Mouse (Mus musculus) intestine, postnatal 0 days (tissue): Measurements from ENCODE around the gene Rab11fip2. TPM values are rescaled to one million over a fixed set of nuclear protein-coding genes. Genes with fewer than 3 reads are reported as not detected.

Experiments
- ATAC-seq: fragments of 200-750 bp; cut with Nextera tagmentation; 2 replicates; pipeline ENCODE4 v1.8.0; 2017; ENCODE audit warnings: mild to moderate bottlenecking, moderate TSS enrichment, moderate library complexity
- H3K27ac ChIP-seq: fragments of 300-500 bp; sonication (generic); 2 replicates; pipeline ENCODE4 v1.5.1; 2014; ENCODE audit warnings: mild to moderate bottlenecking, low read depth, low read length, moderate library complexity
- H3K27me3 ChIP-seq: fragments of 300-500 bp; sonication (generic); replicated peaks from 2 replicates; pipeline ENCODE4 v1.6.1; 2014; ENCODE audit warnings: low read length, mixed read lengths; ENCODE audit not compliant: control insufficient read depth, insufficient read depth
- H3K36me3 ChIP-seq: fragments of 300-500 bp; sonication (generic); 2 replicates; pipeline ENCODE4 v1.6.1; 2014; ENCODE audit warnings: mild to moderate bottlenecking, moderate library complexity; ENCODE audit not compliant: control insufficient read depth, insufficient read depth
- H3K4me1 ChIP-seq: fragments of 300-500 bp; sonication (generic); replicated peaks from 2 replicates; pipeline ENCODE4 v1.6.1; 2014; ENCODE audit warnings: antibody characterized with exemption, low read length, mixed read lengths; ENCODE audit not compliant: control insufficient read depth, insufficient read depth
- H3K4me2 ChIP-seq: fragments of 300-500 bp; sonication (generic); replicated peaks from 2 replicates; pipeline ENCODE4 v1.6.1; 2014; ENCODE audit warnings: low read depth, mild to moderate bottlenecking, moderate library complexity
- H3K4me3 ChIP-seq: fragments of 300-500 bp; sonication (generic); 2 replicates; pipeline ENCODE4 v1.5.1; 2014; ENCODE audit warnings: low read depth, low read length
- H3K9ac ChIP-seq: fragments of 300-500 bp; sonication (generic); 2 replicates; pipeline ENCODE4 v1.6.1; 2014; ENCODE audit warnings: mild to moderate bottlenecking, low read depth, low read length
- H3K9me3 ChIP-seq: fragments of 300-500 bp; sonication (generic); 2 replicates; pipeline ENCODE4 v1.6.1; 2016; ENCODE audit warnings: mixed run types; ENCODE audit not compliant: control insufficient read depth
- CTCF ChIP-seq: sonication (generic); IDR thresholded peaks from 2 replicates; pipeline ENCODE4 v1.5.1; 2016; ENCODE audit warnings: low read depth, mild to moderate bottlenecking, control low read depth, antibody characterized with exemption, moderate library complexity
- WGBS: fragments of 180-500 bp; shearing (Covaris S2); extraction: QIAGEN DNeasy Blood & Tissue Kit; methylation state at CpG from one replicate; pipeline ENCODE4 v1.1.7; 2014; 5-methylcytosine and 5-hydroxymethylcytosine counted together
- polyA plus RNA-seq: library from polyadenylated mRNA; unstranded; fragments of >200 nt; fragmentation: Nextera tagmentation; extraction: Ambion mirVana; gene quantifications from 2 replicates; pipeline ENCODE4 v1.2.1, GENCODE M21; 2015

Rab11fip2 gene
- polyA plus RNA-seq, 1 experiment from 2014 or later, result 2.4 TPM

DNA sequence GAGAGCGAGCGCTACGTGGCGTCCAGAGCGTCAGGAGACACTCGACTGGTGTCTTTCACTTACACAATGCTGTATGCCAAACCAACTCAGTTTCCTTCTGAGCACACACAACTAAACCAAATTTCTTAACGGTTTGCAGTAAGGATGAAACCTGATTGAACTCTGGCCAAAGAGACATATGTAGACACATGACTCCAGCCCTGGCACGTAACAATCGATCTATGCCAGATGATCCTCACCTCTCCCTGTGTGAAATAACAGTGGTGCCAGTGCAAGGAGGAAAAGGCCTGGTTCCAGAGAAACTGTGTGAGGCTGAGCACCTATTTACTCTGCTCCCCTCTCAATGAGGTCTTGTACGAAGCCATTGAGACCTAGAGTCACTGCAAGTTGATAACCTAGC is 11.4 kb downstream of the Rab11fip2 start:
- Histone ChIP-seq H3K4me3 (no peak overlapping the region), H3K27me3 (no peaks in the 10 kb centered on the region), H3K4me2 (no peak overlapping the region), H3K9ac (no peak overlapping the region), H3K9me3 (no peaks in the 10 kb centered on the region), H3K27ac (no peak overlapping the region), H3K4me1 (no peaks in the 10 kb centered on the region), H3K36me3 (no peaks in the 10 kb centered on the region; the same call in 1 of the 2 replicates)
- no peak for TF ChIP-seq CTCF
- 92% methylated on average over 10 of the region's 10 CpGs for WGBS
- ATAC-seq, result no peak

DNA sequence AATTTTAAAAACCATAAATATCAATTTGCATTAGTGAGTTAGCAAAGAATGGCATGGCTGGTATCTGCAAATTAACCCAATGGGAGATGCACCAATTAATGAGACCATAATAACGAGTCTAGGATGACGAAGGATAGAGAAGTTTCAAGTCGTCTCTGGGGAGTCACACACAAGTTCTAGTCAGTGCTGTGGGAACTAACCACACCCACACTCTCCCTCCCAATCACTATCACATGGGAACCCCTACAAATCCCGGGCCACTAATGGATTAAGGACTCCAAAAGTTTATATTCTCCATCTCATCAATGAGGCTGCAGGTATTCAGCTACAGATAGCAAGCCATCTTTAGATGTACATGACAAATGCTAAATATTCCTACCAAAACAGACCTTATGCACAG is 14.8 kb downstream of the Rab11fip2 start:
- no peak for ATAC-seq
- Histone ChIP-seq H3K9ac (no peak overlapping the region), H3K36me3 (no peaks in the 10 kb centered on the region; the same call in 1 of the 2 replicates), H3K27me3 (no peaks in the 10 kb centered on the region), H3K4me2 (no peak overlapping the region), H3K9me3 (no peaks in the 10 kb centered on the region), H3K4me1 (no peaks in the 10 kb centered on the region), H3K4me3 (no peak overlapping the region), H3K27ac (no peak overlapping the region)
- TF ChIP-seq CTCF, result no peak
- 77% methylated on average over 4 of the region's 4 CpGs for WGBS

DNA sequence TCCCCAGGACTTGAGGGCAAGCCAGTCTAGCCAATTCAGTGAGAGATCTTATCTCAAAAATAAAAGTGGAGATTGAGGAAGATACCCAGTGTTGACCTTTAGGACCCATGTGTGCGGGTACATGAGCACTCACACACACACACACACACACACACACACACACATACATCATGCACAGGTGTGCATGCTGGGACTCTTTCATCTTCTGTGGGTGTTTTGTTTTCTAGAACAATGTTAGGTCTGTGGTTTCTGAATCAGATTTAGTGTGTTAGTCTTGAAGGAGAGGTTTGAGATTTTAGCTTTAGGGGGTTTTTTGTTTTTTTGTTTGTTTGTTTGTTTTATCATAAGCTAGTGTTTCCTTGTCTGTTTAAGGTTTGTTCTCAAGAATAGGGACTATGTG is 17.3 kb downstream of the Rab11fip2 start:
- no peak overlapping the region for H3K4me2 ChIP-seq
- H3K36me3 ChIP-seq, result no peaks in the 10 kb centered on the region; the same call in 1 of the 2 replicates
- ATAC-seq, result no peak
- no peak overlapping the region for H3K27ac ChIP-seq
- no peaks in the 10 kb centered on the region for H3K27me3 ChIP-seq
- H3K9ac ChIP-seq, result no peak overlapping the region
- no peaks in the 10 kb centered on the region for H3K9me3 ChIP-seq
- no peak overlapping the region for H3K4me3 ChIP-seq
- WGBS, result 87% methylated on average over 1 of the region's 1 CpGs
- no peaks in the 10 kb centered on the region for H3K4me1 ChIP-seq
- no peak for TF ChIP-seq CTCF

DNA sequence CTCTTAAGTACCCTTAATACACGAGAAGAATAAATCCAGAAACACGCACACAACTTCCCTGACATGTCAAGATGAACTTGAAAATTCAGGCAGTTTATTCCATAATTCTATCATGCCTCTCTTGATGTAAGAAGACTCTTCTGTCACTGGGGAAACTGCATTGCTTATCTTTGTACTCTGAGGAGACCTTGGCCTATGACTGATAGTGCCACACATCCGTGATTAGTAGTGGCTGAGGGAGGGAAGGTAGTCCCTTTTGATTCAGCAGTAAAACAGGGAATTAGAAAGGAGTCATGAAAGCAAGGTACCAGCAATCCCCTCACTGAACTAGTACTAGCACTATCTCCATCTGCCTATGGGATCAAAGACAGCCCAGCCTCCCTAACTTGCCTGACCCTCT is 22.6 kb downstream of the Rab11fip2 start:
- no peaks in the 10 kb centered on the region for H3K36me3 ChIP-seq
- no peak overlapping the region for H3K4me2 ChIP-seq
- 74% methylated on average over 3 of the region's 3 CpGs for WGBS
- no peak for TF ChIP-seq CTCF
- H3K27ac ChIP-seq, result no peak overlapping the region
- no peak overlapping the region for H3K9ac ChIP-seq
- no peak for ATAC-seq
- no peaks in the 10 kb centered on the region for H3K4me1 ChIP-seq
- no peak overlapping the region for H3K4me3 ChIP-seq
- no peaks in the 10 kb centered on the region for H3K27me3 ChIP-seq
- no peaks in the 10 kb centered on the region for H3K9me3 ChIP-seq

DNA sequence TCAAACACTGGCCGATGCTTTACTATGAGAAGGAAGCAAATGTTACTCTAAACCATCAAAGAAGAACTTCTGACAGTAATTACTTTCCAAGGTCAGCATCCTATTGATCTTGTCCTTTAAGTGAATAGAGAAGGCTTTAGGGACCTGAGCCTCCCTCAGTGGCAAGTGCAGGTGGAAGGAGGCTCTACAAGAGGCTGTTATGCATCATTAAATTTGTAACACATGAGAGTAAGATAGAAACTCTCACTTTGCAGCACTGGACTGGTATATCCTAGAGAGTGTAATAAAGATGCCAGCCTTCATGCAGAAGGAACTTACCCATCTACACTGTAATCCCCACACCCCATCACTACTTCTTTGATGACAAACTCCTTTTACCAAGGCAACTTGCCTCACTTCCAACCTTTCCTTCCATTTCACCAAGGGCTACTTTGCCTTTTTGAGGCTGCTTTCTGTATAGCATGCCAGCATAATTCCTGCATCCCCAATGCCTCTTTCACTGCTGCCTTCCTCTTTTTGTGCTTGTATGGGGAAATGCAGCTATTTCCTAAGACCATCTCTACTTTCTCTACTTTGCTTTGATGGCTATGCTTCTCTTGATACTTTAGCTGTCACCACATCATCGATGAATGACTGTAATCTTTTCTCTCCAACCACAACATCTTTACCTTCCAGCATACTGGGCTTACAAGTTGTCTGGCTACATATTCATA is 25.4 kb downstream of the Rab11fip2 start:
- no peaks in the 10 kb centered on the region for H3K4me1 ChIP-seq
- H3K36me3 ChIP-seq, result peaks cover 6% of the 10 kb centered on the region; the same call in 1 of the 2 replicates
- WGBS, result 71% methylated on average over 2 of the region's 2 CpGs
- no peak overlapping the region for H3K27ac ChIP-seq
- TF ChIP-seq CTCF, result no peak
- H3K4me3 ChIP-seq, result no peak overlapping the region
- ATAC-seq, result no peak
- H3K9me3 ChIP-seq, result no peaks in the 10 kb centered on the region
- no peak overlapping the region for H3K9ac ChIP-seq
- H3K4me2 ChIP-seq, result no peak overlapping the region
- H3K27me3 ChIP-seq, result no peaks in the 10 kb centered on the region

DNA sequence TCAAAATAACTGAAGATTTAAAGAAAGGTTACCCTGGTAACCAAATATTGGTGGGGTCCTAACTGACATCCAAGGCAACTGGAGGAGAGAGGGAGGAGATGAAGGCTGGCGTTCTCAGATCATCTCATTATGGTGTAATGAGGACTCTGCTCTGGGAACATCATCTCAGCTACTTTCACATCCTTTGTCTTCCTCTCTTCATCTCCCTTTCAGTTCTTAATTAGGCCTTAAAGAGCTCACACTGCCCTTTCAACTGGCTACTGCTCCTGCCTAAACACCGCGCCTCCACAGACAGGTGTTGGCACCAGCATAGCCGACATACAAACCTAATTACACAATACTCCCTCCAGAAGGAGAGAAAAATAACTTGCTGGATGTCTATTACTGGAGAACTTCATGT is 31.9 kb downstream of the Rab11fip2 start:
- WGBS, result 72% methylated on average over 4 of the region's 4 CpGs
- peaks cover 12% of the 10 kb centered on the region; the same call in 1 of the 2 replicates for H3K36me3 ChIP-seq
- no peak overlapping the region for H3K4me3 ChIP-seq
- no peaks in the 10 kb centered on the region for H3K27me3 ChIP-seq
- H3K9me3 ChIP-seq, result no peaks in the 10 kb centered on the region
- no peaks in the 10 kb centered on the region for H3K4me1 ChIP-seq
- no peak overlapping the region for H3K27ac ChIP-seq
- H3K4me2 ChIP-seq, result no peak overlapping the region
- TF ChIP-seq CTCF, result no peak
- ATAC-seq, result no peak
- H3K9ac ChIP-seq, result no peak overlapping the region
